Mouse (Mus musculus) liver, embryonic 14.5 days (tissue): ENCODE data around the gene Cyp20a1.

Experiments used
- CTCF ChIP-seq: IDR thresholded peaks from 2 replicates; pipeline ENCODE4 v1.5.1; 2016; ENCODE audit warnings: antibody characterized with exemption, low read depth, control low read depth
- EP300 ChIP-seq: IDR thresholded peaks from 2 replicates; pipeline ENCODE4 v1.6.1; 2016; ENCODE audit warnings: antibody characterized with exemption, low read depth

GRCm38 (mm10) chr1:60344670-60345069 is 1.5 kb downstream of the Cyp20a1 start:
- TF ChIP-seq CTCF (no peak), EP300 (no peak)
